Mouse (Mus musculus) neural tube, embryonic 14.5 days (tissue): ENCODE results near the gene Kdelr1. TPM values are rescaled to one million over a fixed set of nuclear protein-coding genes. Genes with fewer than 3 reads are reported as not detected.

ENCODE experiments used
- ATAC-seq: fragments of 200-750 bp; cut with Nextera tagmentation; 2 replicates; pipeline ENCODE4 v1.8.0; 2017; ENCODE audit warnings: low read depth, mild to moderate bottlenecking, moderate TSS enrichment, moderate library complexity
- H3K27ac ChIP-seq: fragments of 300-500 bp; sonication (generic); 2 replicates; pipeline ENCODE4 v1.5.1; 2014; ENCODE audit warnings: low read depth, mild to moderate bottlenecking, control low read depth, low read length, moderate library complexity, mixed read lengths
- H3K27me3 ChIP-seq: fragments of 300-500 bp; sonication (generic); 2 replicates; pipeline ENCODE4 v1.6.1; 2014; ENCODE audit warnings: low read length; ENCODE audit not compliant: control insufficient read depth, insufficient read depth
- H3K36me3 ChIP-seq: fragments of 300-500 bp; sonication (generic); 2 replicates; pipeline ENCODE4 v1.6.1; 2014; ENCODE audit warnings: low read length, mixed read lengths; ENCODE audit not compliant: control insufficient read depth, insufficient read depth
- H3K4me1 ChIP-seq: fragments of 300-500 bp; sonication (generic); 2 replicates; pipeline ENCODE4 v1.6.1; 2014; ENCODE audit warnings: low read length; ENCODE audit not compliant: control insufficient read depth, insufficient read depth
- H3K4me2 ChIP-seq: fragments of 300-500 bp; sonication (generic); 2 replicates; pipeline ENCODE4 v1.6.1; 2014; ENCODE audit warnings: mild to moderate bottlenecking, low read depth, low read length, control low read depth
- H3K4me3 ChIP-seq: fragments of 300-500 bp; sonication (generic); 2 replicates; pipeline ENCODE4 v1.5.1; 2014; ENCODE audit warnings: low read depth, low read length, control low read depth, mixed read lengths
- H3K9ac ChIP-seq: fragments of 300-500 bp; sonication (generic); replicated peaks from 2 replicates; pipeline ENCODE4 v1.6.1; 2014; ENCODE audit warnings: low read depth, mild to moderate bottlenecking, control low read depth, low read length, mixed read lengths
- H3K9me3 ChIP-seq: fragments of 300-500 bp; sonication (generic); 2 replicates; pipeline ENCODE4 v1.6.1; 2016; ENCODE audit warnings: low read length; ENCODE audit not compliant: control insufficient read depth
- WGBS: fragments of 180-500 bp; shearing (Covaris S2); extraction: QIAGEN DNeasy Blood & Tissue Kit; methylation state at CpG from one replicate; pipeline ENCODE4 v1.1.7; 2014; 5-methylcytosine and 5-hydroxymethylcytosine counted together
- polyA plus RNA-seq: library from polyadenylated mRNA; unstranded; fragments of >200 nt; fragmentation: Nextera tagmentation; extraction: Ambion mirVana; gene quantifications from 2 replicates; pipeline ENCODE4 v1.2.1, GENCODE M21; 2014

The Kdelr1 gene
- polyA plus RNA-seq, 1 experiment from 2014 or later = 98.6 TPM

DNA sequence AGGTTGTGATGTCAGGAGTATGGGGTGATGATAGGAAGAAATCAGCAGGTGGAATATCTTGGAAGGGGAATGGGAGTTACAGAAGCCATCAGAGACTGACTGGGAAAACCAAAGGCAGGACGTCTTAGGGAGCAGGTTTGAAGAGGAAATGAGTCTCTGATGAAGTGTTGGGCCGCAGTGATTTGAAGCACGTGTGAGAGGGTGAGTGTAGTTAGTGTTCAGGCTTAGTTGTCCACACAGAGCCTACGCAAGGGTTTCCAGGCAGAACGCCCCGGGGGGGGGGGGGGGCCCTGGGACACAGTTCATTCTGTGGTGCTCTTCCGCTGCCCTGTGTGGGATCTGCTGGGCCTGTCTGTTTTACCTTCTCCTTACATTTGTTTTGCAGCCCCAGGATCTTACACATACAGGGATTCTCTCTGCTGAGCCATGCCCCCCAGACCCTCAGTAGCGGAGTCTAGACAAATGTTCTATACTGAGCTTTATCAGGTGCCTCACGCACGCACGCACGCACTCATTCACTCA lies 30.0 kb downstream of the Kdelr1 start:
- Histone ChIP-seq H3K27me3 (no peaks in the 10 kb centered on the region), H3K4me2 (no peak overlapping the region), H3K4me1 (peaks cover 5% of the 10 kb centered on the region; the same call in 1 of the 2 replicates), H3K4me3 (no peak overlapping the region), H3K36me3 (no peaks in the 10 kb centered on the region), H3K27ac (no peak overlapping the region), H3K9me3 (no peaks in the 10 kb centered on the region), H3K9ac (no peak overlapping the region)
- no peak for ATAC-seq
- WGBS = 82% methylated on average over 12 of the region's 12 CpGs

DNA sequence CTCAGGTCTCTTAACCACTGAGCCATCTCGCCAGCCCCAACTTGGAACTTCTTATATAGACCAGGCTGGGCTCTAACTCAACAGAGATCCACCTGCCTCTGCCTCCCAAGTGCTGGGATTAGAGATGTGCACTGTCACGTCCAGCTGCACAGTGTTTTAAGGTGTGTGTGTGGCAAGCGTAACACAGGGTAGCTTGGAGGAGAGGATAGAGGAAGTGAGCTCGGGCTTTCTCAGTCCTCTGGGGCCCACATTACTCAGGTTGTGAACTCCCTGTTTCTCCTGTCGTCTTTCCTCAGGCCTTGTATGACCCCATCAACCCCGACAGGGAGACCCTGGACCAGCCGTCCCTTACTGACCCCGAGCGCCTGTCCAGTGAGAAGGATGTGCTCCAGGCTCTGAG lies 34.0 kb downstream of the Kdelr1 start:
- Histone ChIP-seq H3K36me3 (no peaks in the 10 kb centered on the region), H3K27ac (no peak overlapping the region), H3K9me3 (no peaks in the 10 kb centered on the region), H3K27me3 (no peaks in the 10 kb centered on the region), H3K4me3 (no peak overlapping the region), H3K4me1 (no peaks in the 10 kb centered on the region), H3K9ac (no peak overlapping the region), H3K4me2 (no peak overlapping the region)
- 92% methylated on average over 9 of the region's 9 CpGs for WGBS
- no peak for ATAC-seq

DNA sequence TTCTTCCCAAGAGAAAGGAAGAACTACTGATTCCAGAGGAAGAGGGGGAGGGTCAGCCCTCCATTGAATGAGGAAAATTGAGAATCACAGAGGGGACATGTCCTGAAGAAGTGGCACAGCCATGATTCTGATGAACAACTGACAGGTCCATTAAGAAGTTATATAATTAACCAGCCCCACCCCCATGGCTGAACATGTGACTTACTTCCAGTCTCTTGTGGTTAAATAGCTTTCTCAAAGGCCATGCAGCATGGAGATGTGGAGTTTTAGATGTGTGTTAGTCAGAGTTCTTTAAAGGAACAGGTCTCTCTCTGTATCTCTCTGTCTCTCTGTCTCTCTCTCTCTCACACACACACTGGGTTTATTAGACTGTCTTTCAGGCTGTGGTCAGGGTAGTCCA lies 35.8 kb downstream of the Kdelr1 start:
- H3K4me2 ChIP-seq = no peak overlapping the region
- H3K4me1 ChIP-seq = no peaks in the 10 kb centered on the region
- ATAC-seq = no peak

DNA sequence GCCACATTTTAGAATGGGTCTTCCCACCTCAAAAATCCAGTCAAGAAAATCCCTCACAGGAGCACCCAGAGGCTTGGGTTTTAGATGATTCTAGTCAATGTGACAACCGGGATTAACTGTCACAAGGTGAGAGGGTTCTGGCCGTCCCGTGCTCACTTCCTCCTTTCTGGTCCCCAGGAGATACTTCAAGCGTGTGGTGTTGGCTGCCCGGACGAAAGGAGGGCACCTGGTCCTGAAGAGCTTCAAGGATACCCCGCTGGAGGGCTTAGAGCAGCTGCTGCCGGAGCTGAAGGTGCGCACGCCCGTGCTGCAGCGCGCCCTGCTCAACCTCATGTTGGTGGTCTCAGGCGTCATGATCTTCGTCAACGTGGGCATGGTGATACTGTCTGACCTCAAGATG lies 36.6 kb downstream of the Kdelr1 start:
- Histone ChIP-seq H3K4me3 (no peak overlapping the region), H3K4me1 (no peaks in the 10 kb centered on the region), H3K4me2 (no peak overlapping the region), H3K9ac (no peak overlapping the region), H3K27ac (no peak overlapping the region), H3K36me3 (no peaks in the 10 kb centered on the region), H3K27me3 (no peaks in the 10 kb centered on the region), H3K9me3 (no peaks in the 10 kb centered on the region)
- ATAC-seq = no peak
- WGBS = 96% methylated on average over 16 of the region's 16 CpGs

More for the DNA sequence above, 35.8 kb downstream of the Kdelr1 start:
- H3K9ac ChIP-seq = no peak overlapping the region
- H3K27me3 ChIP-seq = no peaks in the 10 kb centered on the region
- no peaks in the 10 kb centered on the region for H3K36me3 ChIP-seq
- no peak overlapping the region for H3K27ac ChIP-seq
- H3K4me3 ChIP-seq = no peak overlapping the region
- H3K9me3 ChIP-seq = no peaks in the 10 kb centered on the region

DNA sequence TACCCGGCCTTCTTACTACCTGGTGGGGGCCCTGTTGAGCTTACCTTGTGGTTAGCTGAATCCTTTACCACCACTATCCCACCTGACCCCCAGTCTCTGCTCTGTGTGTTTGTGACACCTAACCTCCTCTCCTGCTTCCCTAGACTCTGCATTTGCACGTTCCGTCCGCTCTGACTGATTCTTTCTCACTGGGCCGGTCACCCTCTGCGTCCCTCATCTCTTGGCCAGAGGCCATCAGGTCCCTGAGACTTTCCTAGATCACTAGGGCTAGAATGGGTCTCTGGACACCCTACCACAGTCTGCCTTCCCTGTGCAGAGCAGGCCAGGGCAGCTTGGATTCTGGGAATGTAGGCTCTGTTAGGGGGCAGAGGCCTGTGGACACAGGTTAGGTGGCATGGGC lies 41.5 kb downstream of the Kdelr1 start:
- ATAC-seq = no peak
- Histone ChIP-seq H3K27ac (no peak overlapping the region), H3K9ac (no peak overlapping the region), H3K9me3 (no peaks in the 10 kb centered on the region), H3K4me1 (peaks cover 17% of the 10 kb centered on the region), H3K4me3 (no peak overlapping the region), H3K36me3 (no peaks in the 10 kb centered on the region), H3K4me2 (no peak overlapping the region), H3K27me3 (no peaks in the 10 kb centered on the region)
- 86% methylated on average over 6 of the region's 6 CpGs for WGBS

DNA sequence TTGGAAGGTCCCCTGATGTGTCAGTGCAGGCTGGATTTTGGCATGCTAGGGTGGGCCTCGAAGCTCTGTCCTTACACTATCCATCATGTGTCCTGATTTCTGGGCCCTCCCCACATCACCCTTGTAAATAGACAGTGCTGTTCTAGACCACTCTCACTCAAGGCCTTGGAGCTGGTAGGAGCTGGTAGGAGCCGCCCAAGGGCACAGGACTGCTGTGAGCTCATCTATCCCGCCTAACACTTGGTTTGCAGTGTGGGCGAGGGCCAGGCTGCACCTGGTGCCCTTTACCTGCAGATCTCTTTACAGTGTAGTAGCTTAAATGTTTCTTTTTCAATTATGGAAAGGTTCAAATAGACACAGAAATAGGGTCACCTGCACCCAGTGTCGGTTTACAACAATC lies 42.4 kb downstream of the Kdelr1 start:
- Histone ChIP-seq H3K36me3 (no peaks in the 10 kb centered on the region), H3K9me3 (no peaks in the 10 kb centered on the region), H3K27ac (no peak overlapping the region), H3K4me1 (peaks cover 17% of the 10 kb centered on the region), H3K4me2 (no peak overlapping the region), H3K4me3 (no peak overlapping the region), H3K9ac (no peak overlapping the region), H3K27me3 (no peaks in the 10 kb centered on the region)
- no peak for ATAC-seq
- 92% methylated on average over 5 of the region's 5 CpGs for WGBS

DNA sequence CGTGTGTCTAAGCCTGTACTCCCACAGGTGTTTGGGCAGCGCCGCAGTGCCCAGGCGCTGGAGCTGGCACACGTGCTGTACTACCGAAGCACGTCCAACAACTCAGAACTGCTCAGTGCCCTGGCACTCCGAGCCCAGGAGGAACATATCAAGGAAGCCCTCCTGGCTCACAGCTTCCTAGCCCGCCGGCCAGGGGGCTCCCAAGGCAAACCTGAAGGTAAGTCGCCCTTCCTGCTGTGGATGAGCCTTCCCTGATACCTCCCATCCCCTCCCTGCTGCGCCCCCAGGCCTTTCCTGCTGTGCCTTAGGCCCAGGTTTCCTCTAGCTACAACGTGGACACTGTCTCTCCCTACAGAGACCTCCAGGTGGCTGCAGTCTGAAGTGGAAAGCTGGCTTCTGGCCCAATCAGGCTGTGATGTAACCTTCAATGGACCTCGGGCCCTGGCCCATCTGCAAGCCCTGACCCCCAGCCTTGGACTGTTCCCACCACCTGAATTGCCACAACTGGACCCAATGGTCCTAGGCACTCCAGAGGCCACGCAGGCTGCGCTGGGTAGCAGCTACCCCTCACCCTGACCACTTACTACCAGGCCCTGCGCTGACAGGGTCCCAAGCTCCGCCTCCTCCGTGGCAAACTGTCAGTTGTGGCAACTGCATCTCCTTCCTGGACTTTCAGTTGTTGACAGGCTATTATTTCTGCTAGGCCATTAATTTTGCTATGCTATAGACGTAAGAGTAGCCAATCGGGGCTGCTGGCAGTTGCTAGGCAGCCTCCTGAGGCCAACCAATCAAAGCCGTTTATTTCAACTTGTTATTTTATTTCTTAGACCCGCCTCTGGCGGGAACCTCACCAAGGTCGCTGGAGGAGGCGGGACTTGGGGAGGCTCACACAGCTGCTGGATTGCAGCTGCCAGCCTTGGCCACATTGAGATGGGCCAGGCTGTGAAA lies 43.8 kb downstream of the Kdelr1 start:
- Histone ChIP-seq H3K36me3 (no peaks in the 10 kb centered on the region), H3K27ac (peak overlapping the region; percentile 81), H3K27me3 (0 out of 2 replicates have a peak, but pooled peaks cover 2% of the 10 kb centered on the region), H3K9ac (peak overlapping the region; percentile 42), H3K4me3 (peak overlapping the region; percentile 26), H3K4me1 (peaks cover 17% of the 10 kb centered on the region), H3K4me2 (peak overlapping the region; percentile 52), H3K9me3 (no peaks in the 10 kb centered on the region)
- peak; percentile 87 for ATAC-seq
- WGBS = 35% methylated on average over 26 of the region's 26 CpGs

GRCm38 (mm10) chr7:45917004-45917704 lies 44.6 kb downstream of the Kdelr1 start:
- 0 out of 2 replicates have a peak, but pooled peaks cover 2% of the 10 kb centered on the region for H3K27me3 ChIP-seq
- H3K9me3 ChIP-seq = no peaks in the 10 kb centered on the region
- peak overlapping the region; percentile 52 for H3K4me2 ChIP-seq
- H3K4me1 ChIP-seq = peaks cover 17% of the 10 kb centered on the region
- H3K9ac ChIP-seq = 0 out of 2 replicates have a peak overlapping the region, but pooled peaks have one; percentile 42
- WGBS = 23% methylated on average over 13 of the region's 13 CpGs
- no peak overlapping the region for H3K4me3 ChIP-seq
- peak overlapping the region; percentile 81 for H3K27ac ChIP-seq
- no peak for ATAC-seq
- H3K36me3 ChIP-seq = no peaks in the 10 kb centered on the region

DNA sequence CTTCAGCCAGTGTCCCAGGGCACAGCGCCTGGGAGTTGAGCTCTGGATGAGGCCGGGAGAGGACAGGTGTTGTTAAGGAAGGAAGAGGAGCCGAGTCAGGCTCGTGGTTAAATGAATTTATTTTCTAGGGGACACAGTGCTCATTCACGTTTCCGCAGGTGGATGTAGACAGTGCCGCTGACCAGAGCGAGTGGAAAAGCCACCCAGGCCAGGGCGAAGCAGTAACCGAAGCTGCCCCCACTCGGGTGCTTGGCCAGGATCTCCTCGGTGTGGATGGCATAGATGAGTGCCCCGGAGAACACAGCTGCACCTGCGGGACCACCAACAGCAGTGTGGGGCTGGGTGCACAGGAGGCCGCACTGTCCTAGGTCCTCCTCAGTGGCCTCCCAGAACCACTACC lies 45.4 kb downstream of the Kdelr1 start:
- no peak overlapping the region for H3K4me3 ChIP-seq
- H3K9ac ChIP-seq = no peak overlapping the region
- H3K4me1 ChIP-seq = peaks cover 22% of the 10 kb centered on the region
- 89% methylated on average over 15 of the region's 15 CpGs for whole genome bisulfite sequencing
- H3K9me3 ChIP-seq = no peaks in the 10 kb centered on the region
- H3K4me2 ChIP-seq = no peak overlapping the region
- peak overlapping the region; percentile 81; the same call in 1 of the 2 replicates for H3K27ac ChIP-seq
- H3K36me3 ChIP-seq = no peaks in the 10 kb centered on the region
- ATAC-seq = no peak
- 0 out of 2 replicates have a peak, but pooled peaks cover 2% of the 10 kb centered on the region for H3K27me3 ChIP-seq
